Mouse (Mus musculus): ENCODE measurements around the gene Kl. TPM values are rescaled to one million over a fixed set of nuclear protein-coding genes. Genes with fewer than 3 reads are reported as not detected.

The Kl gene
- total RNA-seq, 2 experiments from 2014 or later = 0.38 to 0.43 TPM

GRCm38 (mm10) chr5:151027171-151027570 is 74.8 kb downstream of the Kl start:
- DNase-seq (ENCODE audit: low spot score) = no peak

- no peak for DNase-seq (ENCODE audit: low spot score)
Observed at GRCm38 (mm10) chr5:151028906-151029305, 76.5 kb downstream of the Kl start.

GRCm38 (mm10) chr5:151034715-151035512 is 82.5 kb downstream of the Kl start:
- DNase-seq (ENCODE audit: low spot score) = no peak

GRCm38 (mm10) chr5:151037871-151038270 is 85.5 kb downstream of the Kl start:
- no peak for DNase-seq (ENCODE audit: low spot score)

- no peak for DNase-seq (ENCODE audit: low spot score)
Observed at GRCm38 (mm10) chr5:151042911-151043310, 90.5 kb downstream of the Kl start.
